Mouse (Mus musculus) testis, adult 2 months (tissue): ENCODE data around the gene Flvcr2. TPM values are rescaled to one million over a fixed set of nuclear protein-coding genes. Genes with fewer than 3 reads are reported as not detected.

Experiments used
- H3K27ac ChIP-seq: fragments of 200-500 bp; 2 replicates; pipeline ENCODE4 v1.5.1; 2012; ENCODE audit warnings: low read depth, low read length; ENCODE audit not compliant: control insufficient read depth, insufficient read depth
- H3K27me3 ChIP-seq: fragments of 200-500 bp; 2 replicates; pipeline ENCODE4 v1.6.1; 2012; ENCODE audit warnings: mild to moderate bottlenecking, low read length, moderate library complexity; ENCODE audit not compliant: control insufficient read depth, insufficient read depth
- H3K36me3 ChIP-seq: fragments of 200-500 bp; 2 replicates; pipeline ENCODE4 v1.6.1; 2012; ENCODE audit warnings: mild to moderate bottlenecking, low read length; ENCODE audit not compliant: control insufficient read depth, insufficient read depth
- H3K4me1 ChIP-seq: fragments of 200-500 bp; 2 replicates; pipeline ENCODE4 v1.6.1; 2012; ENCODE audit warnings: low read length; ENCODE audit not compliant: control insufficient read depth, insufficient read depth
- H3K4me3 ChIP-seq: fragments of 200-500 bp; 2 replicates; pipeline ENCODE4 v1.5.1; 2012; ENCODE audit warnings: low read depth, mild to moderate bottlenecking, low read length, moderate library complexity, mixed read lengths; ENCODE audit not compliant: control insufficient read depth
- CTCF ChIP-seq: fragments of 200-500 bp; IDR thresholded peaks from 2 replicates; pipeline ENCODE4 v1.5.1; 2012; ENCODE audit warnings: low read depth, mild to moderate bottlenecking, inconsistent platforms, low read length, moderate library complexity; ENCODE audit not compliant: control insufficient read depth, insufficient read depth, insufficient replicate concordance
- POLR2A ChIP-seq: fragments of 200-500 bp; IDR thresholded peaks from 2 replicates; pipeline ENCODE4 v1.6.1; 2012; ENCODE audit warnings: low read depth, mild to moderate bottlenecking, inconsistent platforms, low read length, moderate library complexity; ENCODE audit not compliant: control insufficient read depth
- polyA plus RNA-seq: library from polyadenylated mRNA; depleted of rRNA; stranded (reverse); fragments of >200 nt; gene quantifications from 2 replicates; pipeline ENCODE4 v1.2.3, GENCODE M21; 2012

The Flvcr2 gene
- polyA plus RNA-seq, 1 experiment = 59.5 TPM

DNA sequence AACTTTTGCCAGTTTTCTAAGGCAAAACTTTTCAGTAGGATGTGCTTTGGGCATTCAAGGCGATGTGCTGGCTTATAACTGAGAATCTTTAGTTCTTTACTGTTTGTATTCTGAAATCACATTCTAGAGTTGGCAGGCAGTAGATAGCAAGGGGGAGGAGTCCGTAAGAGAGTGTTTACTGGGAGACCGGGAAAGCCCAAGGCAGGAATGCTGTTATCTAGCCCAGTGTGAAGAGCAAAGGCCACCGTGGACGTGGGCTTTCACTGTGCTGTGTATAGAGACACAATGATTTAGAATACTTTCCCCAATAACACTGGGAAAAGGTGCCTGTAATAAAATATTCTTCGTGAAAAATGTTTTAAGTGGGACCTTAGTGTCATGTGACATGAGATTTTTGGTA is 63.4 kb downstream of the Flvcr2 start:
- TF ChIP-seq CTCF (no peak), POLR2A (no peak)
- H3K27me3 ChIP-seq = no peaks in the 10 kb centered on the region
- no peak overlapping the region for H3K27ac ChIP-seq
- no peaks in the 10 kb centered on the region for H3K36me3 ChIP-seq
- no peak overlapping the region for H3K4me3 ChIP-seq
- H3K4me1 ChIP-seq = no peaks in the 10 kb centered on the region

DNA sequence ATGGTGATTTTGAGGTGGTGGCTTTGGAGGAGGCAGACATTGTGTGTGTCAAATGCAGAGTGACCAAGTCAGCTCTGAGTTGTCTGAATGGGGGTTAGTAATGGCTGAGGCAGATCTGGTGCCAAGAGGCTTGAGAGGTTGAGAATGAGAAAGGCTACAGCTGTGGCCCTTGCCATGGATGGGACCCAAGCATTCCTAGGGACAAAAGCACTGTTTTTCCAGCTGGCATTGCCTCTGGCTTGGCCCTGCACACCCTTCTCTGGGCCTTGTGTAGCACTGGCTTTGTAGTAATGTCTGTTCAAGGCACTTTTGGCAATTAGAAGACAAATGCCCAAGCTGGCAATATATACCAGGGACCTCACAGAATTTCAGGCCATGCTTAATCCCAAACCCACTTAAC is 64.6 kb downstream of the Flvcr2 start:
- H3K36me3 ChIP-seq = no peaks in the 10 kb centered on the region
- TF ChIP-seq CTCF (no peak), POLR2A (no peak)
- no peaks in the 10 kb centered on the region for H3K4me1 ChIP-seq
- no peak overlapping the region for H3K27ac ChIP-seq
- H3K4me3 ChIP-seq = no peak overlapping the region
- H3K27me3 ChIP-seq = no peaks in the 10 kb centered on the region

DNA sequence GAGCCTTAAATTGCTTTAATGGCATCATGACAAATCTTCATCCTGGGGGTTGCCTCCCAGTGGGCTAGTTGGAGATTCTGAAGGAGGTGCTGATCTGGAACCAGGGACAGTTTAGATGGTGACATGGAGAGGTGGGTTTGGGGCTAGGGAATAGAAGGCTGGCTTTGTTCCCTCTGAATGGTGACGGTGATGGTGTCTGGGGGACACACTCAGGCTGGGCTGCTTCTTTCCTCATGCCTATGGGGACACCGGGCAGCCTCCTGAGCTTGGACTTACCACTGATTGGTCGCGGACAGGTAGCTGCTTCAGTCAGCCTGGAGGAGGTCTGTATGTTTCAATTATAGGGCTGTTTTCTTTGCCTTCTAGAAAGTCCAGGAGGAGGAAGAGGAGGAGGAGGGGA is 65.3 kb downstream of the Flvcr2 start:
- TF ChIP-seq POLR2A = no peak
- no peak for TF ChIP-seq CTCF

DNA sequence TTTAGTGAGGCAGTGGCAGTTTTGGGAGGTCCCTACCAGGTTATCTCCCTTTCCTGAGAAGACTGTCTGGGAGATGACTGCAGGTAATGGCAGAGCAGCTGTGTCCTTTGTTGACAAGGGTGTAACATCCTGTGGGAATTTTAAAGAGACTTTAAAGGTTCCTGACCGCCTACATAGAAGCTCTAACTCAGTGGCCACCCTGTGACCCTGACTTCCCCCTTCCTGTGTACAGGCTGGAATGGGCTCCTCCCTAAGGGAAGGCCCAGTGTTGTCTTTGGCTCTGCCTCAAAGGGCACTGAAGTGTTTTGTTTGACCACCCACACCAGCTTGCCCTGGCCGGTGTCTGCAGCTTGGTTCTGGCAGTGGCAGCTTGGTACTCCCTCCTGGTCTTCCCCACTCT is 67.3 kb downstream of the Flvcr2 start:
- Histone ChIP-seq H3K27ac (no peak overlapping the region), H3K27me3 (no peaks in the 10 kb centered on the region), H3K4me1 (no peaks in the 10 kb centered on the region), H3K4me3 (no peak overlapping the region), H3K36me3 (peaks cover 3% of the 10 kb centered on the region; the same call in 1 of the 2 replicates)
- TF ChIP-seq POLR2A (no peak), CTCF (no peak)

More for the DNA sequence above, 65.3 kb downstream of the Flvcr2 start:
- peaks cover 2% of the 10 kb centered on the region; the same call in 1 of the 2 replicates for H3K36me3 ChIP-seq
- H3K27ac ChIP-seq = no peak overlapping the region
- H3K27me3 ChIP-seq = no peaks in the 10 kb centered on the region
- H3K4me3 ChIP-seq = no peak overlapping the region
- no peaks in the 10 kb centered on the region for H3K4me1 ChIP-seq

DNA sequence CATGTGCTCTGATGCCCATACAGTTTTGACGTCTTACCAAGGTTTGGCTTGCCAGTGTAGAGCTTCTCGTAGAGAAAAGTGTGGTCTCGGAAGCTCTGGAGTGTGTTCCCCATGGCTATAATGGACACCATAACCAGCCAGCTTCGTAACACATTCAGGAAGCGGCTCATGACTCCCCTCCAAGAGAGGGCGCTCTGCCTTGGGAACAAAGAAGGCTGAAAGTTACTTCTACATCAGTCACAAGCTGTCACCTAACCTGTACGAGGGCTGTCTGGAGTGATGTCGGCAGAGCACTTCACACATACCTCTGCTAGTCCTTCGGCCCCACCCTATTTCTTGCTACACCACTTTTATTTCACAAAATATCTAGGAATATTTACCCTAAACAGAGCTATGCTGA is 75.7 kb downstream of the Flvcr2 start:
- H3K4me1 ChIP-seq = no peaks in the 10 kb centered on the region; the same call in 1 of the 2 replicates
- no peaks in the 10 kb centered on the region; the same call in 1 of the 2 replicates for H3K36me3 ChIP-seq
- no peaks in the 10 kb centered on the region for H3K27me3 ChIP-seq

DNA sequence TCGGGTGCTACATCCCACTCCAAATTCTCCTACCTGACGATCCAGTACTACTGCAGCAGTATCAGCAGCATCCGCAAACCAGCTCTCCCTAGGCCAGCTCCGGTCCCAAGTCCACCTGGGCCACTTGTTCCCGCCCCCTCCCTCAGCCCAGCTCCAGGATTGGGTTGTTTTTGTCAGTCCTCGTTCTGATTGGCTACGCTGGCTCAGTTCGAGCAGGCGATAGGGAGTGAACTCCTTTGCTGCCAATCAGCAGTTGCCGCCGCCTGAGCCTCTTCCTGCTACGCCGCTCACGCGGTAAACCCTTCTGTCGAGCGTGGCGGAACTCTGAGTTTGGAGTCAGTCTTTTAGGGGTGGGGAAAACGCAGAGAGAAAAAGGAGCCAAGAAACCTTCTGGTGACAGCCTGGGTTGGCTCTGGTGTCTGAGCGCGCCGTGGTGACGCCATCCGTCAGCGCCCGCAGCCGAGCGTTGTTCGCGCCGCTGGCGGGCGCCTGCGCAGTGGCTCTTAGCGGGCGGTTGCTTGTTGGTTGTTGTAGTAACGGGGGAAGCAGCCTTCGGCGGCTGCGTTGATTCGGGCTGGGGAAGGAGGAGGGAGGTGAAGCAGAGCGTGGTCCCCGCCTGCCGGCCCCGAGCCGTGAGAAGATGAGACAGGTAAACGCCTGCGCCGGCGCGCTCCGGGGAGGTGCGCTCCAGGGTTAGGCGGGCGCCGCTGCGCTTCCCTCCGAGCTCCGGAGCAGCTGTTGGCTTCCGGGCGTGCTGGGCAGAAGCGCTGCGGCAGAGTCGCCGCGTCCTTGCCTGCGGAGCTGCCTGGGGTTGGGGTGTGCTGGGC is 78.3 kb downstream of the Flvcr2 start, which contains the start of the genes Erg28 and Ttll5:
Erg28 (minus strand) TSS at position 113 of the 827 bp plus-strand sequence.
Ttll5 (plus strand) TSS at position 222 of the 827 bp plus-strand sequence.
- Histone ChIP-seq H3K36me3 (peaks cover 1% of the 10 kb centered on the region; the same call in 1 of the 2 replicates), H3K4me1 (no peaks in the 10 kb centered on the region; the same call in 1 of the 2 replicates), H3K27ac (peak within 1 kb of the TSS; percentile 99), H3K4me3 (peak within 1 kb of the TSS; percentile 99), H3K27me3 (no peaks in the 10 kb centered on the region)
- TF ChIP-seq CTCF (no peak), POLR2A (peak; percentile 70)

More for the DNA sequence above, 75.7 kb downstream of the Flvcr2 start:
- TF ChIP-seq CTCF (no peak), POLR2A (no peak)
- no peak overlapping the region for H3K27ac ChIP-seq
- no peak overlapping the region for H3K4me3 ChIP-seq

DNA sequence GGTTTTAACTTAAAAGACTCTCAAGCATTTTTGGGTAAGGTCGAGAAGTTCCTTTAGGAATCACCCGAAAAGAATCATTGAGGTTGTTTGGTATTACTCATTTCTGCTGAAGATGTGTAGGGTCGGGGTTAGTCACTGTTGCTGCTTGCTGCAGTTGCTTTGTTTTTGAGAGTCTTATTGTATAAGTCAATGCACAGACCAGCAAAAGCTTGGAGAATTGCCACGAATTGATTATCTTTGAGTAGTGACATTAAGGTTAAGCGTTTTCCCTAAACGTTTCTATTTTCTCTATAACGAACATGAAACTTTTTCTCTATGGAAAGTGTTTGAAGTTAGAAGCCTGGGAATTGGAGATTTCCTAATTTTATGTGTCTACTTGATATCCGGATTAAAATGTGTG is 79.0 kb downstream of the Flvcr2 start:
- no peaks in the 10 kb centered on the region; the same call in 1 of the 2 replicates for H3K4me1 ChIP-seq
- H3K27me3 ChIP-seq = no peaks in the 10 kb centered on the region
- H3K4me3 ChIP-seq = peak overlapping the region; percentile 99
- TF ChIP-seq POLR2A (no peak), CTCF (no peak)
- peak overlapping the region; percentile 99 for H3K27ac ChIP-seq
- peaks cover 1% of the 10 kb centered on the region; the same call in 1 of the 2 replicates for H3K36me3 ChIP-seq

DNA sequence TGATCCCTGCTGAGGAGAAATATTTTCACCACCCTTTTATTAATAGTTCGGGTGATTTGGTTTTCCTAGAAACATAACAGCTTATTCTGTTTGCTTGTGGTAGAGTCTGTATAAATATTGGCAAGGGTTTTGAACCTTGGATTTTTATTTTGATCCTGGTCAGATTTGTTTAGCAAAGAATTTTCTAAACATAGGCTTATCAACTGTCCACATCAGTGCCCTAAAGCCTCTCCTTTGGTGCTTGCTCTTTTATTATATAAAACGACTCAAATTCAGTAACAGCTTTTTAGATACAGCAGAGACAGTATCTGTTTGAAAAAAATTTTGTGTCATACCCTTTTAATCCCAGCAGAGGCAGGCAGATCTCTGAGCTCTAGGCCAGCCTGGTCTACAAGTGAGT is 79.5 kb downstream of the Flvcr2 start:
- Histone ChIP-seq H3K4me3 (no peak overlapping the region), H3K27ac (no peak overlapping the region), H3K36me3 (peaks cover 1% of the 10 kb centered on the region; the same call in 1 of the 2 replicates), H3K27me3 (no peaks in the 10 kb centered on the region), H3K4me1 (no peaks in the 10 kb centered on the region; the same call in 1 of the 2 replicates)
- TF ChIP-seq POLR2A (no peak), CTCF (no peak)
